Mouse (Mus musculus): ENCODE results near the gene Etv5.

- TF ChIP-seq CTCF (IDR thresholded peaks at IDR 0.05; ENCODE audit: borderline replicate concordance, extremely low read depth, insufficient read depth, insufficient read length) (no peak), POLR2A (IDR thresholded peaks at IDR 0.05; ENCODE audit: borderline replicate concordance, extremely low read depth, insufficient read depth, insufficient read length, poor library complexity, severe bottlenecking) (no peak)
Measured at GRCm38 (mm10) chr16:22429377-22429776, 10.1 kb downstream of the Etv5 start.
